Mouse (Mus musculus): ENCODE measurements at regions not wholly inside any gene's neighbourhood (a gene's known extent, or its start where the extent isn't known, plus 50 kb on each side); places are given as distances from the start of the nearest gene placed in this dataset.

GRCm38 (mm10) chr6:127270774-127271173 lies 118.8 kb upstream of the Ccnd2 start:
- TF ChIP-seq POLR2A (IDR thresholded peaks at IDR 0.05; ENCODE audit: borderline replicate concordance, insufficient read depth, low read length) (no peak), CTCF (IDR thresholded peaks at IDR 0.05; ENCODE audit: borderline replicate concordance, insufficient read depth, low read depth, low read length) (no peak)
